Mouse (Mus musculus) sigmoid colon, adult 10 weeks (tissue): ENCODE data around the gene Morc1. TPM values are rescaled to one million over a fixed set of nuclear protein-coding genes. Genes with fewer than 3 reads are reported as not detected.

Experiments
- polyA plus RNA-seq: library from polyadenylated mRNA; stranded (reverse); fragments of 350-450 nt; fragmentation: Illumina TruSeq; extraction: RNeasy Lipid Tissue Mini Kit (QIAGEN cat#74804); gene quantifications from one replicate; pipeline ENCODE4 v1.2.3, GENCODE M21; 2014; ENCODE audit warnings: low read depth, low replicate concordance

Gene Morc1
- polyA plus RNA-seq, result not detected

DNA sequence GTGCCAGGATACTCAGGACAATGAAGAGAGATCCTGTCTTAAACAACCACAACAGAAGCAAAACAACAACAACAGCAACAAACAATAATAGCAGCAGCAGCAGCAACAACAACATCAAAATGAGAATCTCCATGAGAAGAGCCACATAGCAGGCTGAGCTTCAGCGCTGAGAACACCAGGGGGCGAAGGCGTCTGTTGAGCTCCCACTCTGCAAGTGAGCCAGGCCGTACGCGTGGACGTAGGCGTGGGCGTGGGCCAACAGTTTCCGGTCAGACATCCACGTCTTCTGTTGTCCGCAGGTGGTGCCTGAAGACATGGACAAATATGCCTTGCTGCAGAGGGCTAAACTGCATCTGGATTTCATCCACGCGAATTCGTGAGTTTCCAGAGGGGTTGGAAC lies at the start of gene Morc1:
TSS of gene Morc1 (plus strand) at position 211 of the 400 bp plus-strand sequence.

GRCm38 (mm10) chr16:48412246-48412645 lies 18.8 kb upstream of the Morc1 start, which contains the start of gene Gm5485:
Gene Gm5485 (minus strand): TSS chr16:48412416.

Other genes starting within 250 kb of the Morc1 start
- gene Dppa4, start 147.5 kb upstream of the Morc1 start, polyA plus RNA-seq, result not detected
- gene Dppa2, start 127.3 kb upstream of the Morc1 start, polyA plus RNA-seq, result not detected
- 989 TPM for gene Gm5485, start 18.8 kb upstream of the Morc1 start, polyA plus RNA-seq